Mouse (Mus musculus) liver, embryonic 14 days (tissue): Measurements from ENCODE around the gene Fgf13. TPM values are rescaled to one million over a fixed set of nuclear protein-coding genes. Genes with fewer than 3 reads are reported as not detected.

Experiments used
- polyA plus RNA-seq: library from polyadenylated mRNA; depleted of rRNA; stranded (reverse); fragments of >200 nt; gene quantifications from 2 replicates; pipeline ENCODE4 v1.2.3, GENCODE M21; 2012; rRNA removed

Gene Fgf13
- polyA plus RNA-seq, result 0.76 and 0.77 TPM in 2 replicates

DNA sequence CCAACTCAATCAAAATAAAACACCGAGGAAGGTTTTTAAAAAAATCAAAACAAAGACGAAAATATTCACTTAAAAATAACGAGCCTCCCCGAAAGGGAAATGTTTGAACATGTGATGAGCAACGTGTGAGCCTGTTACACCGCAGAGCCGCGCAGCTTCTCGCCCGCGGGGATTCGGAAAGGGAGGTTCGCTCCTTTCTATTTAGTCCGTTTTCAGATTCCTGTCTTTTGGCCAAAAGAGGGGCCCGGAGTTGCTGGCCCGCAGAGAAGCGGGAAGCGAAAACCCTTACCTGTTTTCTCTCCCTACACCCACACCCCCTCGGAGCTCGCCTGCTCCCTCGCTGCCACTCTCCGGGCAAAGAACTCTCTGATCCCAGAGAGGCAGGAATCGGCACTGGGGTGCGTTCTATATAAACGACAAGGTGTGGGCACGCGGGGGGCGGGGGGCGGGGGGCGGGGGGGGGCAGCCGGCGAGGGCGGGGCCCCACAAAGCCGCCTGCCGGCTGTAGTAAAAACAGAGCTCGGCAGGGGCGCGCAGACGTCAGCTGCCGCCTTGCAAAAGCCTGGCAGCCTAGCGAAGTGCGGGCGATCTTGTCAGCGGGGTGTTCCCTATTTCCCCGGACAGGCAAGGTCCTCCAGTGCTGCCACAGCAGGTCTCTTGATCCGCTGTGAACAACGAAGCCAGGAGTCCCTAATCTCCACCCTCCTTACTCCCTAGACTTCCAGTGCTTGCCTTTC, at the start of gene Fgf13:
Fgf13 (minus strand) TSS at position 377 of the 737 bp plus-strand sequence.

